Mouse (Mus musculus): Measurements from ENCODE around the gene Siah2. TPM values are rescaled to one million over a fixed set of nuclear protein-coding genes. Genes with fewer than 3 reads are reported as not detected.
A peak's percentile ranks its signal among the peaks of the same experiment; 100 is the strongest.

Siah2 gene
- 28.3 and 77.4 TPM in 2 replicates for polyA plus RNA-seq (2012; ENCODE audit: insufficient read depth, low replicate concordance)

DNA sequence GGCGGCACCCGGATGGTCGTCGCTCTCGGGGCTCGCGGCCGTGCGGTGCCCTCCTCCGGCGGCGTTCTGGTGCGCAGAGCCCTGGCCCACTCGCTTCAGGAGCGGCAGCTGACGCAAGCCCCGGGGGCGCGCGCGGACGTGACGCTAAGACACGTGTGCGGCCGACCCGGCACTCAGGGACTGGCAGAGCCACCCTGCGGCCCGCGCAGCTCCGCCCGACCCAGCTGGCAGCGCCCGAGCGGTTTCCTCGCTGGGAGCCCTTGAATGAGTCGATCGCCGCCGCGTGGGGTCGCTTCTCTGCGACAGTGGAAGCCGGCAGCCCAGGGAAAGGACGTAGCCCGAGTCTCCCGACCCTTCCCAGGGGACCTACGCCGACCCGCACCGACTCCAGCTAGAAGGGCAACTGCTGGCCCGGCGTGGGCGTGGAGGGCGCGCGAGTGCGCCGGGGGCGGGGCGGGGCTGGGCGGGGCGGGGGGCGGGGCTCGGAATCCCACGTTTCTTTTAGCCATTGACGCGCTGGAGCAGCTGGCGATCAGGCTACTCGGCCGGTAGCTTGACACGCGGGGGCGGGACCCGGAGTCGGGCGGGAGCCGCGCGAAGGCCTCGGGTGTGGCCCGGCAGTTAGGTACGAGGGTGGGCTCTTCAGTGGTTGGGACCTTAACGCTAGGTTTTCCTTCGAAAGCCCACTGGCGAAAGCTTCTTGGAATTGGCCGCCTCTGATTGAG is at the start of gene Siah2:
TSS of gene Siah2 (minus strand) at position 404 of the 725 bp plus-strand sequence.
- Histone ChIP-seq H3K4me3 (replicated peaks) (peak within 1 kb of the TSS; percentile 98), H3K27me3 (replicated peaks) (peaks cover 2% of the 10 kb centered on the region), H3K36me3 (replicated peaks; ENCODE audit: low read length) (peaks cover 19% of the 10 kb centered on the region), H3K9me3 (no peaks in the 10 kb centered on the region), H3K4me1 (peaks cover 29% of the 10 kb centered on the region)
- TF ChIP-seq GATA1 (IDR thresholded peaks at IDR 0.05; ENCODE audit: borderline replicate concordance, low read length): no peak
- TF ChIP-seq FLI1 (IDR thresholded peaks at IDR 0.05; ENCODE audit: low read length): no peak

DNA sequence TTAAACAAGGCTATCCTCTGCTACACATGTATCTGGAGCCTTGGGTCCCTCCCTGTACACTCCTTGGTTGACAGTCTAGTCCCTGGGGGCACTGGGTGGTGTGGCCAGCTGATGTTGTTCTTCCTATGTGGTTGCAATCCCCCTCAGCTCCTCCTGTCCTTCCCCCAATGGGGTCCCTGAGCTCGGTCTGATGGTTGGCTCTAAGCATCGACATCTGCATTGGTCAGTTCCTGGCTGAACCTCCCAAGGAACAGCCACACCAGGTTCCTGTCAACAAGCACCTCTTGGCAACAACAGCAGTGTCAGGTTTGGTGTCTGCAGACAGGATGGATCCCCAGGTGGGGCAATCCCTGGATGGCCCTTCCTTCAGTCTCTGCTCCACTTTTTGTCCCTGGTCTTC is 47.3 kb upstream of the Siah2 start:
- TF ChIP-seq FLI1 (IDR thresholded peaks at IDR 0.05; ENCODE audit: low read length) (no peak), GATA1 (IDR thresholded peaks at IDR 0.05; ENCODE audit: borderline replicate concordance, low read length) (no peak)
- H3K4me1 ChIP-seq: no peaks in the 10 kb centered on the region
- H3K9me3 ChIP-seq: no peaks in the 10 kb centered on the region
- no peak overlapping the region for H3K4me3 ChIP-seq (replicated peaks)
- H3K27me3 ChIP-seq (replicated peaks): no peaks in the 10 kb centered on the region
- no peaks in the 10 kb centered on the region for H3K36me3 ChIP-seq (replicated peaks; ENCODE audit: low read length)

DNA sequence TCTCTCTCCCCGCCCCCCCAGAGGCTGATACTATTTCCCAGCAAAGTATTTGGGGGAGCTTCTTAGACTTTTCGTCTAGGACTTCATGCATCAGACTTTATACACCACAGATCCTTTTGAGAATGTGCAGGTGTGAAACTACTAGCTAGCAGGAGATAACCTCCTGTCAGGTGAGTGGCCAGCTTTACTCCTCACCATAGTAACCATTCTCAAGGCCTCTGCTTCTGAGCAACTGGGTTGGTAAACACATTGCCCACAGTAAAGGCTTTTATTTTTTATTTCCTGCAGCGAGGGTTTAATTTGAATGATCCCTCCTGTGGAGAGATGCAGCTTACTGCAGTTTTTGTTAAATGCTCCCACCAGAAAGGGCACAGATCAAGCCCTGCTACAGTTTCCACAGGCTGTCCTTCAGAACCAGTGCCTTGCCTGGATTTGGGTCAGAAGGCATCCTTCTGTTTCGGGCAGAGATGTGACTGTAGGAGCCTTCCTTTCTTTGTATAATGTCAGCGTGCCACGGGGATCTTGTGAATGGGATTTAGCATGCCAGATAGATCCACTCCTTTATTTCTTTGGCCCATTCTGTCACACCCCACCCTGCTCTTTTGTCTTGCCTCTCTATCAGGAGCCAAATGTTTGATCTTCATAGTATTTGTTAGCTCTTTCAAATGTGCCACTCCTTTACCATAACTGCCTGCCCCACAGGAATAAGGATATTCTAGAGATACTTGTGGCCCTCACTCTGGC is 46.3 kb upstream of the Siah2 start:
- TF ChIP-seq GATA1 (IDR thresholded peaks at IDR 0.05; ENCODE audit: borderline replicate concordance, low read length) (no peak), FLI1 (IDR thresholded peaks at IDR 0.05; ENCODE audit: low read length) (no peak)

DNA sequence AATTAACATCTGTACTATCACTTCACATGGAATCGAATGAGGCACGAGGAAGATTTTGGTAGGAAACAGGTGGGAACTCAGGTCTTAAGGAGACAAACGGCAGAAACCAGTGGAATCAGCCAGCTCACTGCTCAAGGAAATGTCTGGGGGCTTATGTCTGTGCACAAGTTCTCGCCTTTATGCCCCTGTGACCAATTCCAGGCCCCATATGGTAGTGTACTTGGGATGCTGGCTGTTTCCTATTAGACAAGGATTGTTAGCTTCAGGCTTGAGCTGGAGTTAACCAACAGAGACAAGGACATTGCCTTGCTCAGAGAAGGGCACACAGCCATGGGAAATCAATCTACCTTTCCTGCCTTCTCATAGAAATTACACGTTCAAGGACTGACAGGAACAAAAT is 39.3 kb upstream of the Siah2 start:
- no peak for TF ChIP-seq GATA1 (IDR thresholded peaks at IDR 0.05; ENCODE audit: borderline replicate concordance, low read length)
- TF ChIP-seq FLI1 (IDR thresholded peaks at IDR 0.05; ENCODE audit: low read length): no peak
- Histone ChIP-seq H3K27me3 (replicated peaks) (peaks cover 4% of the 10 kb centered on the region), H3K36me3 (replicated peaks; ENCODE audit: low read length) (no peaks in the 10 kb centered on the region), H3K4me3 (replicated peaks) (no peak overlapping the region), H3K9me3 (no peaks in the 10 kb centered on the region), H3K4me1 (peaks cover 4% of the 10 kb centered on the region; the same call in 1 of the 2 replicates)

More for the DNA sequence above, 46.3 kb upstream of the Siah2 start:
- H3K4me1 ChIP-seq: no peaks in the 10 kb centered on the region
- H3K27me3 ChIP-seq (replicated peaks): no peaks in the 10 kb centered on the region
- H3K9me3 ChIP-seq: no peaks in the 10 kb centered on the region
- no peak overlapping the region for H3K4me3 ChIP-seq (replicated peaks)
- no peaks in the 10 kb centered on the region for H3K36me3 ChIP-seq (replicated peaks; ENCODE audit: low read length)

DNA sequence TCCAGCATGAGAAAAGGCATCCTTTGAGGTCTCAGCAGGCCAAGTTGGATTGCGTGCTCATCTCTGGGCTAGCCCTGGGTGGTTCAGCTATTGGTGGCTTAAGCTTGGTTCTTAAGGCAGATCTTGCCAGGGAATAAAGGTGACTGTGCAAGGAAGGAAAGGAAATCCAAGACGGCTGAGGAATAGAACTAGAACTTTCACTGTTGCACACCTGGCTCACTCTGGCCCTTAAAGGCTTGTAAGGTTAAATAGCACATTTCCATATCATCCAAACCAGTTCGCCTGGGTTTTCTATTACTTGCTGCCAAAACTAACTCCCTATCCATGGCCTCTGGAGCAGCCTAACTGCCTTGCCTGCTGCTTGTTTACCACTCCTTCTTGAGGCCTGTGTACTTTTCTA is 38.4 kb upstream of the Siah2 start:
- peaks cover 7% of the 10 kb centered on the region for H3K27me3 ChIP-seq (replicated peaks)
- peaks cover 4% of the 10 kb centered on the region; the same call in 1 of the 2 replicates for H3K4me1 ChIP-seq
- no peak overlapping the region for H3K4me3 ChIP-seq (replicated peaks)
- H3K9me3 ChIP-seq: no peaks in the 10 kb centered on the region
- TF ChIP-seq GATA1 (IDR thresholded peaks at IDR 0.05; ENCODE audit: borderline replicate concordance, low read length): no peak
- TF ChIP-seq FLI1 (IDR thresholded peaks at IDR 0.05; ENCODE audit: low read length): no peak
- H3K36me3 ChIP-seq (replicated peaks; ENCODE audit: low read length): no peaks in the 10 kb centered on the region

DNA sequence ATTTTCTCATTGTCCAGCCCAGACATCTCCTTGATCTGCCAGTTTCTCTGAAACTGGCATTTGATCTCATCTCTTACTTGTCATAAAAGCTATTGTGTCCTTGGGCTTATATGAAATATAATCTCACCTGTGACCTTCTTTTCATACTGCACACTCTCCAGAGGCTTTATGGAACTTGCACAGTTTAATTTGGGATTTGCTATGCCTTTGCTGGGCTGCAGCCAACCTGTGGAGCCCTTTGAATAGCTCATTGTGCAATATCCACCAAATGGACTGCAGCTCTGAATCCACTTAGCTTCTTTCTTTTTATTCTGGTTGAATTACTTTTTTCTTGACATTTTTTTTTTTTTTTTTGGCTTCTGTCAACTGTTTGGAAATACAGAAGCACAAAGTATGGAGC is 37.3 kb upstream of the Siah2 start:
- Histone ChIP-seq H3K4me3 (replicated peaks) (no peak overlapping the region), H3K27me3 (replicated peaks) (peaks cover 7% of the 10 kb centered on the region), H3K9me3 (no peaks in the 10 kb centered on the region), H3K4me1 (peaks cover 4% of the 10 kb centered on the region; the same call in 1 of the 2 replicates), H3K36me3 (replicated peaks; ENCODE audit: low read length) (no peaks in the 10 kb centered on the region)
- no peak for TF ChIP-seq FLI1 (IDR thresholded peaks at IDR 0.05; ENCODE audit: low read length)
- TF ChIP-seq GATA1 (IDR thresholded peaks at IDR 0.05; ENCODE audit: borderline replicate concordance, low read length): no peak

DNA sequence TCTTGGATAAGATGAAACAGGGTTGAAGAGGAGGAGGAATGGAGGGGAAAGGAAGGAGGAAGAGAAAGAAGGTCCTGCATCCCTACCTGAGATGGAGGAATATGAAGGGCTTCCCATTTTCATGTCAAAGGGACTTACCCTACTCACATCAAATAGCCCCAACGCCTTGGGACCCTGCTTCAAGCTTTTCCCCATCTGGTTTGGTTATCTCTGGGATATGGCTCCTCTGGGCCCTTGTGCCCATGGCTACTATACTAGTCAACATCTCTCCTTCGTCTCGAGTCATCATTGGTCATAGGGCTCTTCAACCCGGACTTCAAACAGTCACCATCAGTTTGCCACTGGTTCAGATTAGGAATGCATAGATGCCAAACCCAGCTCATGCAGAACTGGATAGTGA is 35.4 kb upstream of the Siah2 start:
- Histone ChIP-seq H3K36me3 (replicated peaks; ENCODE audit: low read length) (no peaks in the 10 kb centered on the region), H3K4me3 (replicated peaks) (no peak overlapping the region), H3K9me3 (no peaks in the 10 kb centered on the region), H3K27me3 (replicated peaks) (peaks cover 12% of the 10 kb centered on the region), H3K4me1 (peaks cover 4% of the 10 kb centered on the region; the same call in 1 of the 2 replicates)
- no peak for TF ChIP-seq GATA1 (IDR thresholded peaks at IDR 0.05; ENCODE audit: borderline replicate concordance, low read length)
- no peak for TF ChIP-seq FLI1 (IDR thresholded peaks at IDR 0.05; ENCODE audit: low read length)

DNA sequence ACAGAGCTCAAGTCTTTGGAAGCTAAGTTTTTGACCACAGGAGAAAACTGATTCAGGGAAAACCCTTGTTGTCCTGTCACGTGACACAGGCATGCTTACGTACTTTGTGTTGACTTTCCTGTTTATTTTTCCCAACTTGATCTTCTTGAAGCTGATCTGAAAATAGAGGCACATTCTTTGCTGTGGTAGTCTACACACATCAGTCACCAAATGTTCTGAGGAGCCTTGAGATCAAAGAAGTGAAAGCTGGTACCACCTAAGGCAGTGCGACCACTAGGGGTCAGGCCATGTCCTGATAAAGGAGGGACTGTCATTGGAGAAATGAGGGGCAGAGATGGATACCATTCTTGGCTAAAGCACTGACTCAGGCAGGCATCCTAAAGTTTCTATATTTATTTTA is 34.8 kb upstream of the Siah2 start:
- no peaks in the 10 kb centered on the region for H3K36me3 ChIP-seq (replicated peaks; ENCODE audit: low read length)
- no peak for TF ChIP-seq GATA1 (IDR thresholded peaks at IDR 0.05; ENCODE audit: borderline replicate concordance, low read length)
- no peak for TF ChIP-seq FLI1 (IDR thresholded peaks at IDR 0.05; ENCODE audit: low read length)
- peaks cover 12% of the 10 kb centered on the region for H3K27me3 ChIP-seq (replicated peaks)
- no peaks in the 10 kb centered on the region for H3K9me3 ChIP-seq
- peaks cover 4% of the 10 kb centered on the region; the same call in 1 of the 2 replicates for H3K4me1 ChIP-seq
- H3K4me3 ChIP-seq (replicated peaks): no peak overlapping the region

DNA sequence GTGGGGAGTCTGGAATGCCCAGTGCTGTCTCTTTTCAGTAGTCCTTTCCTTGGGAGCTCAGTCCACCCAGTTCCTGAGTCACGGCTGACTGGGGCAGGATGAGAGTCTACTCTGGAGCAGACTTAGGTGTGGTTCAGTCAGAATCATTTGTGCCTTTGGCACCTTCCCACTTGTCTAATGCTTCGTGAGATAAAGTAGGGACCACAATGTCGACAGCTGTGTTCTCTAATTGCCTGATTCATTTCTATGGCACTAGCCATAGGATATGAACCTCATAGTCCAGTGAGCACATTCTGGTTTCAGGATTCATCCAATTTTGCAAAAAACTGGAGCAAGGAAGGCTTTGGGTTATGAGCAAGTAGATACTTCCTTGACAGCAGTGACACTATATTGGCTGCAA is 34.2 kb upstream of the Siah2 start:
- Histone ChIP-seq H3K4me1 (peaks cover 4% of the 10 kb centered on the region; the same call in 1 of the 2 replicates), H3K4me3 (replicated peaks) (no peak overlapping the region), H3K9me3 (no peaks in the 10 kb centered on the region), H3K27me3 (replicated peaks) (peaks cover 12% of the 10 kb centered on the region), H3K36me3 (replicated peaks; ENCODE audit: low read length) (no peaks in the 10 kb centered on the region)
- TF ChIP-seq GATA1 (IDR thresholded peaks at IDR 0.05; ENCODE audit: borderline replicate concordance, low read length) (no peak), FLI1 (IDR thresholded peaks at IDR 0.05; ENCODE audit: low read length) (no peak)

DNA sequence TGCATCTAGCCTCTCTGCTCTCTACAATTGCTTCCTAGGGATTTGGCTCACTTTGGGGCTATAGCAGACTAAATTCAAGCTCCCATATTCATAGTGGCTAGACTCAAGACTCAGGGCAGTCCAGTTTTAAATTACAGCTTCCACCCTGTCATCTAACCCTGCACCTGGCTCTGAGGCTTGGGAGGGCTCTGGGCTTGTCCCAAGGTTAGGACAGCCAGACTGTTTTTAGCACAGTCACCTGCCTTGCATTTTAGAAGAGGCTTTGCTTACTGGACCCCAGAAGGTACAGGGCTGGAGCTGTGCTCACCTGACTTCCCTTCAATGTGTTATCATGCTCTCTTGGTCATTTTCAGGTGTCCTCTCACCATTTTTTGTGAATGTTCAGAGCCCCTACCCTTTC is 32.6 kb upstream of the Siah2 start:
- Histone ChIP-seq H3K9me3 (no peaks in the 10 kb centered on the region), H3K27me3 (replicated peaks) (peaks cover 8% of the 10 kb centered on the region), H3K4me1 (peaks cover 4% of the 10 kb centered on the region; the same call in 1 of the 2 replicates), H3K36me3 (replicated peaks; ENCODE audit: low read length) (no peaks in the 10 kb centered on the region), H3K4me3 (replicated peaks) (no peak overlapping the region)
- TF ChIP-seq FLI1 (IDR thresholded peaks at IDR 0.05; ENCODE audit: low read length) (no peak), GATA1 (IDR thresholded peaks at IDR 0.05; ENCODE audit: borderline replicate concordance, low read length) (no peak)

Measured in megakaryocyte, embryonic 14.5 days (primary cell).